Mouse (Mus musculus) megakaryocyte, embryonic 14.5 days (primary cell): Measurements from ENCODE around the gene Nr6a1. TPM values are rescaled to one million over a fixed set of nuclear protein-coding genes. Genes with fewer than 3 reads are reported as not detected.

ENCODE experiments used
- H3K27me3 ChIP-seq: replicated peaks from 2 replicates; pipeline ENCODE3; 2012; ENCODE audit warnings: inconsistent platforms
- H3K36me3 ChIP-seq: replicated peaks from 2 replicates; pipeline ENCODE3; 2012; ENCODE audit warnings: low read length, inconsistent platforms, mixed read lengths
- H3K4me1 ChIP-seq: 2 replicates; pipeline ENCODE4 v1.6.1; 2012; ENCODE audit warnings: inconsistent platforms
- H3K4me3 ChIP-seq: replicated peaks from 2 replicates; pipeline ENCODE3; 2012; ENCODE audit warnings: moderate library complexity, mild to moderate bottlenecking, inconsistent platforms
- H3K9me3 ChIP-seq: 2 replicates; pipeline ENCODE4 v1.6.1; 2012; ENCODE audit warnings: inconsistent platforms
- FLI1 ChIP-seq: IDR thresholded peaks from 2 replicates; pipeline ENCODE4 v1.6.1; 2012; ENCODE audit warnings: low read length, inconsistent platforms, mixed read lengths
- GATA1 ChIP-seq: IDR thresholded peaks from 3 replicates; pipeline ENCODE4 v1.6.1; 2012; ENCODE audit warnings: mixed read lengths, low read length, inconsistent platforms, borderline replicate concordance
- polyA plus RNA-seq: library from polyadenylated mRNA; stranded (reverse); fragments of >175 nt; gene quantifications from 2 replicates; pipeline ENCODE4 v1.2.3, GENCODE M21; 2012; ENCODE audit warnings: low replicate concordance; ENCODE audit not compliant: insufficient read depth

Nr6a1 gene
- polyA plus RNA-seq, 1 experiment: 0.25 TPM

- H3K4me1 ChIP-seq: no peaks in the 10 kb centered on the region
- TF ChIP-seq FLI1 (no peak), GATA1 (no peak)
- no peaks in the 10 kb centered on the region for H3K36me3 ChIP-seq
- H3K9me3 ChIP-seq: no peaks in the 10 kb centered on the region
- no peak overlapping the region for H3K4me3 ChIP-seq
- no peaks in the 10 kb centered on the region for H3K27me3 ChIP-seq
Measured at GRCm38 (mm10) chr2:38902866-38903265, 24.6 kb downstream of the Nr6a1 start.

GRCm38 (mm10) chr2:38880907-38881672, 46.4 kb downstream of the Nr6a1 start:
- H3K27me3 ChIP-seq: no peaks in the 10 kb centered on the region
- no peak for TF ChIP-seq FLI1
- no peak for TF ChIP-seq GATA1
- H3K4me1 ChIP-seq: no peaks in the 10 kb centered on the region
- no peaks in the 10 kb centered on the region for H3K36me3 ChIP-seq
- no peak overlapping the region for H3K4me3 ChIP-seq
- no peaks in the 10 kb centered on the region for H3K9me3 ChIP-seq

GRCm38 (mm10) chr2:38874544-38875108, 52.9 kb downstream of the Nr6a1 start:
- no peak overlapping the region for H3K4me3 ChIP-seq
- no peaks in the 10 kb centered on the region for H3K27me3 ChIP-seq
- TF ChIP-seq FLI1: no peak
- no peak for TF ChIP-seq GATA1
- no peaks in the 10 kb centered on the region for H3K4me1 ChIP-seq
- no peaks in the 10 kb centered on the region for H3K36me3 ChIP-seq
- no peaks in the 10 kb centered on the region for H3K9me3 ChIP-seq

DNA sequence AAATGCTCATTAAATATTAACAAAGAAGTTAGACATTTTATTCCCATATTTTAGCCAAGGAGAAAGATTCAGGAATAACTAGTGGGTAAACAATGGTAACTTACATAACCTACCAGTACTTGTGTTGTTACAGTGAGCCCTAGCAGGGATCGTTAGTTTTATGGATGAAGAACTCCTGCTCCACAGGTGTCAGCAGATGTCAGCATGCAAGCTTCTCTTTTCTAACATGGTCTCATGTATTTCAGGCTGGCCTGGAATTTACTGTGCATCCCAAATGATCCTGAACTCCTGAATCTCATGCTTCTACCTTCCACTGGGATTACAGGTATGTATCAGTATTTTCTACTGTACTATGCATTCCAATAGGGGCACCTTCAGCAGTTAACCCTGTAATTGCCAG, 54.8 kb downstream of the Nr6a1 start:
- TF ChIP-seq GATA1 (no peak), FLI1 (no peak)
- Histone ChIP-seq H3K4me1 (no peaks in the 10 kb centered on the region), H3K27me3 (no peaks in the 10 kb centered on the region)

GRCm38 (mm10) chr2:38866711-38867110, 60.8 kb downstream of the Nr6a1 start:
- H3K4me3 ChIP-seq: no peak overlapping the region
- no peaks in the 10 kb centered on the region for H3K27me3 ChIP-seq
- no peaks in the 10 kb centered on the region for H3K36me3 ChIP-seq
- TF ChIP-seq FLI1 (no peak), GATA1 (no peak)
- H3K4me1 ChIP-seq: no peaks in the 10 kb centered on the region
- H3K9me3 ChIP-seq: no peaks in the 10 kb centered on the region

More for the DNA sequence above, 54.8 kb downstream of the Nr6a1 start:
- no peak overlapping the region for H3K4me3 ChIP-seq
- no peaks in the 10 kb centered on the region for H3K36me3 ChIP-seq
- no peaks in the 10 kb centered on the region for H3K9me3 ChIP-seq

DNA sequence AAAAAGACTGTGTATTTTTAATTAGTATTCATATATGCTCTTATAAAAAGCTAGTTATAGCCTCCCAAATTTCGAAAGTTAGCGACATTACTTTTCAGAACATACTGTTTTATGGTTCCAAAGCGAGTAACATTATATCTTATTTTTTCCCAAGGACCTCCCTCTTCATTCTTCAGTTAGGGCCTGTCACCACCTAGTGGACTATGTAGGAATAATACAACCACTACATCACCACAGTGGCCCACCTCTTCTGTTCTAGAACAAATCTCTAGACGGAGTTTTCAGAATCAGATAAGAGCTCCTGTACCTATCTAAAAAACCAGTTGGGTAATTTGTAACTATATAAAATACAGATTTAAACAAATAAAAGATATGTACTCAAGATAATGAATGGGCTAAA, 63.5 kb downstream of the Nr6a1 start:
- H3K9me3 ChIP-seq: no peaks in the 10 kb centered on the region
- H3K4me1 ChIP-seq: no peaks in the 10 kb centered on the region
- no peak overlapping the region for H3K4me3 ChIP-seq
- no peak for TF ChIP-seq FLI1
- no peak for TF ChIP-seq GATA1
- H3K27me3 ChIP-seq: no peaks in the 10 kb centered on the region
- H3K36me3 ChIP-seq: no peaks in the 10 kb centered on the region

GRCm38 (mm10) chr2:38851797-38852196, 75.7 kb downstream of the Nr6a1 start:
- Histone ChIP-seq H3K9me3 (no peaks in the 10 kb centered on the region), H3K4me1 (no peaks in the 10 kb centered on the region; the same call in 1 of the 2 replicates), H3K4me3 (no peak overlapping the region), H3K36me3 (no peaks in the 10 kb centered on the region), H3K27me3 (no peaks in the 10 kb centered on the region)
- TF ChIP-seq FLI1: no peak
- no peak for TF ChIP-seq GATA1

DNA sequence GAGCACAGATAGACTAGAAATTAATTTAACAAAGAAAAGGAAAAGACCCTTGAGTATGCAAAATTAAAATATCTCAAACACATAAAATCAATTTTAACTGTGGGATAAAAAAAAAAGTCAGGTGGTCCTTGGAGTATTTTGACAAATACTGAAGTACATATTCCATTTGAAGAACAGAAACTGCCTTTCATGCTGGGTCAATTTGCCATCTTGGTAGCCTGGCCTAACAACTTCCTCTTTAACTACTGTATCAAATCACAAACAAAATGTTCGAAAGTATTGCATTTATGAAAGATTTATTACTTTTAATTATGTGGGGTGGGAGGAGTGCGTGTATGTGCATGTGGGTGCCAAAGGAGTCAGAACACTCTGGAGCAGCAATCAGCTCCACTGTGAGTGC, 81.2 kb downstream of the Nr6a1 start:
- no peaks in the 10 kb centered on the region for H3K27me3 ChIP-seq

GRCm38 (mm10) chr2:38835489-38835888, 92.0 kb downstream of the Nr6a1 start:
- TF ChIP-seq GATA1 (no peak), FLI1 (no peak)
- Histone ChIP-seq H3K4me1 (no peaks in the 10 kb centered on the region), H3K9me3 (no peaks in the 10 kb centered on the region), H3K27me3 (no peaks in the 10 kb centered on the region), H3K36me3 (no peaks in the 10 kb centered on the region), H3K4me3 (no peak overlapping the region)

More for the DNA sequence above, 81.2 kb downstream of the Nr6a1 start:
- Histone ChIP-seq H3K9me3 (no peaks in the 10 kb centered on the region), H3K36me3 (no peaks in the 10 kb centered on the region), H3K4me3 (no peak overlapping the region), H3K4me1 (no peaks in the 10 kb centered on the region; the same call in 1 of the 2 replicates)
- TF ChIP-seq FLI1 (no peak), GATA1 (no peak)

GRCm38 (mm10) chr2:38831976-38832375, 95.5 kb downstream of the Nr6a1 start:
- no peaks in the 10 kb centered on the region for H3K27me3 ChIP-seq
- H3K4me3 ChIP-seq: no peak overlapping the region
- no peaks in the 10 kb centered on the region for H3K9me3 ChIP-seq
- TF ChIP-seq FLI1: no peak
- H3K4me1 ChIP-seq: no peaks in the 10 kb centered on the region
- no peaks in the 10 kb centered on the region for H3K36me3 ChIP-seq
